Mouse (Mus musculus) cerebellum, adult 2 months (tissue): ENCODE data around the gene Creb3l4.
A peak's percentile ranks its signal among the peaks of the same experiment; 100 is the strongest.

ENCODE experiments used
- CTCF ChIP-seq: fragments of 200-500 bp; IDR thresholded peaks from 2 replicates; pipeline ENCODE4 v1.5.1; 2011; ENCODE audit warnings: low read depth, mild to moderate bottlenecking, control low read depth, low read length, moderate library complexity, borderline replicate concordance; ENCODE audit not compliant: insufficient read depth
- POLR2A ChIP-seq: fragments of 200-500 bp; IDR thresholded peaks from 2 replicates; pipeline ENCODE4 v1.6.1; 2011; ENCODE audit warnings: low read length, control low read depth, borderline replicate concordance; ENCODE audit not compliant: insufficient read depth

DNA sequence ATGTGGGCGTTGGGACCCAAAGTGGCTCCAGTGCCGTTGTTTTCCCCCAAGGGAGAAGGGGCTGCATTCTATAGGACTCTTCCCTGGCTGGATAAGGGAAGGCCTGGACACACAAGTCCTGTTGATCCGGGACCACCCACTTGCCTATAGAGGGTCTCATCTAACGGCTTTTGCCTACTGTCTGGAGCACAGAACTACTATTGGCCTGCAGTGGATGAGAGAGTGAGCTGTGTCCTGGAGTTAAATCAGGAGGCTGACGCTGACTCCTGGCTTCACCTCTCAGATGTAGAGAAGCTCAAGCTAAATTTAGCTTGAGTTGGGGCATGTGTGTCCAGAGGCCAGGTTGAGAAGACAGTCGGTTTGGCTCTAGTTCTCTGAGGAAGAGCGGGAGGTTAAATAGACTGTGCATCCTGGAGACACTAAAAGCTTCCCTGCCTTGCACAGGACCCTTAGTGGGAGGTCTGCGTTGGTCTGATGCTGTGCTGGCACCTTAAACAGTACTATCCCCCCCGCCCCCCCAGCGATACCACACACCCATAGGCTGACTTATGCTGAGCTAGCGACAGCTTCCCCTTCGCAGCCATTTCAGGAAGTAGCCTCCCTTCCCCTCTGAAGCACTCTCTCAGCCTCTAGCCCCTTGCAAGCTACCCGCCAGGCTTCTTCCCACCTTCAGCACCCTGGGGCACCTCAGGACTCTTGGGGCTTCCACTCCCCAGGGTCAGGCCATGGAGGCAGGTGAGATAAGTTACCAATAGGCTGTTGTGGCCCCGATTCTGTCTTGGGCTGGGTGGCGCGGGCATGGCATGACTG is 22.8 kb upstream of the Creb3l4 start:
- TF ChIP-seq CTCF (no peak), POLR2A (peak; percentile 21; the same call in 1 of the 2 replicates)
